Mouse (Mus musculus) stomach, postnatal 0 days (tissue): ENCODE data around the gene Kdm2a. TPM values are rescaled to one million over a fixed set of nuclear protein-coding genes. Genes with fewer than 3 reads are reported as not detected.

ENCODE experiments used
- ATAC-seq: fragments of 200-750 bp; cut with Nextera tagmentation; 2 replicates; pipeline ENCODE4 v1.8.0; 2017; ENCODE audit not compliant: low FRiP score, low TSS enrichment
- DNase-seq: peaks from one replicate; pipeline ENCODE4 v3.0.0-alpha.2; 2016; ENCODE audit warnings: low spot score
- H3K27ac ChIP-seq: fragments of 300-500 bp; sonication (generic); replicated peaks from 2 replicates; pipeline ENCODE4 v1.5.1; 2014; ENCODE audit warnings: mild to moderate bottlenecking, control low read depth
- H3K27me3 ChIP-seq: fragments of 300-500 bp; sonication (generic); 2 replicates; pipeline ENCODE4 v1.6.1; 2014; ENCODE audit warnings: low read length; ENCODE audit not compliant: control insufficient read depth, insufficient read depth
- H3K36me3 ChIP-seq: fragments of 300-500 bp; sonication (generic); 2 replicates; pipeline ENCODE4 v1.6.1; 2014; ENCODE audit warnings: low read length, mixed read lengths; ENCODE audit not compliant: control insufficient read depth, insufficient read depth
- H3K4me1 ChIP-seq: fragments of 300-500 bp; sonication (generic); replicated peaks from 2 replicates; pipeline ENCODE4 v1.6.1; 2014; ENCODE audit warnings: antibody characterized with exemption; ENCODE audit not compliant: control insufficient read depth, insufficient read depth
- H3K4me2 ChIP-seq: fragments of 300-500 bp; sonication (generic); replicated peaks from 2 replicates; pipeline ENCODE4 v1.6.1; 2014; ENCODE audit warnings: low read depth, mild to moderate bottlenecking, control low read depth, moderate library complexity
- H3K4me3 ChIP-seq: fragments of 300-500 bp; sonication (generic); 2 replicates; pipeline ENCODE4 v1.5.1; 2014; ENCODE audit warnings: low read depth, low read length, control low read depth
- H3K9ac ChIP-seq: fragments of 300-500 bp; sonication (generic); 2 replicates; pipeline ENCODE4 v1.6.1; 2014; ENCODE audit warnings: mild to moderate bottlenecking, low read length, control low read depth, mixed read lengths
- H3K9me3 ChIP-seq: fragments of 300-500 bp; sonication (generic); 2 replicates; pipeline ENCODE4 v1.6.1; 2016; ENCODE audit warnings: low read length; ENCODE audit not compliant: control insufficient read depth
- CTCF ChIP-seq: IDR thresholded peaks from 2 replicates; pipeline ENCODE4 v1.5.1; 2016; ENCODE audit warnings: antibody characterized with exemption, low read depth, mild to moderate bottlenecking, moderate library complexity
- EP300 ChIP-seq: optimal IDR thresholded peaks from 2 replicates; pipeline ENCODE3; 2016; ENCODE audit warnings: antibody characterized with exemption
- WGBS: fragments of 180-500 bp; shearing (Covaris S2); extraction: QIAGEN DNeasy Blood & Tissue Kit; methylation state at CpG from one replicate; pipeline ENCODE4 v1.1.7; 2014; 5-methylcytosine and 5-hydroxymethylcytosine counted together
- polyA plus RNA-seq: library from polyadenylated mRNA; unstranded; fragments of >200 nt; fragmentation: Nextera tagmentation; extraction: Ambion mirVana; gene quantifications from 2 replicates; pipeline ENCODE4 v1.2.1, GENCODE M21; 2015

Gene Kdm2a
- polyA plus RNA-seq, 1 experiment from 2014 or later, result 12.9 TPM

GRCm38 (mm10) chr19:4299574-4300270 is 98.4 kb downstream of the Kdm2a start:
- H3K9me3 ChIP-seq, result no peaks in the 10 kb centered on the region
- WGBS, result 62% methylated on average over 6 of the region's 6 CpGs
- H3K4me3 ChIP-seq, result no peak overlapping the region
- H3K36me3 ChIP-seq, result no peaks in the 10 kb centered on the region; the same call in 1 of the 2 replicates
- 0 out of 2 replicates have a peak overlapping the region, but pooled peaks have one; percentile 2 for H3K9ac ChIP-seq
- peaks cover 24% of the 10 kb centered on the region for H3K4me1 ChIP-seq
- DNase-seq, result no peak
- TF ChIP-seq CTCF (no peak), EP300 (no peak)
- peak; percentile 50 for ATAC-seq
- no peak overlapping the region for H3K4me2 ChIP-seq
- H3K27ac ChIP-seq, result peak overlapping the region; percentile 83
- H3K27me3 ChIP-seq, result no peaks in the 10 kb centered on the region

GRCm38 (mm10) chr19:4299126-4299525 is 99.0 kb downstream of the Kdm2a start:
- H3K27ac ChIP-seq, result peak overlapping the region; percentile 83

GRCm38 (mm10) chr19:4298322-4299121 is 99.6 kb downstream of the Kdm2a start:
- no peak overlapping the region for H3K4me3 ChIP-seq
- no peak for TF ChIP-seq EP300
- TF ChIP-seq CTCF, result peak; percentile 17; the same call in 1 of the 2 replicates
- peaks cover 21% of the 10 kb centered on the region for H3K4me1 ChIP-seq
- no peak overlapping the region for H3K9ac ChIP-seq
- no peaks in the 10 kb centered on the region for H3K9me3 ChIP-seq
- ATAC-seq (no peak), DNase-seq (no peak)
- H3K27me3 ChIP-seq, result no peaks in the 10 kb centered on the region
- no peaks in the 10 kb centered on the region; the same call in 1 of the 2 replicates for H3K36me3 ChIP-seq
- H3K27ac ChIP-seq, result peak overlapping the region; percentile 83
- 0 out of 2 replicates have a peak overlapping the region, but pooled peaks have one; percentile 1 for H3K4me2 ChIP-seq
- WGBS, result 70% methylated on average over 17 of the region's 17 CpGs

More at GRCm38 (mm10) chr19:4299126-4299525, 99.0 kb downstream of the Kdm2a start:
- Histone ChIP-seq H3K4me3 (no peak overlapping the region), H3K4me1 (peaks cover 24% of the 10 kb centered on the region), H3K27me3 (no peaks in the 10 kb centered on the region), H3K9ac (no peak overlapping the region), H3K4me2 (no peak overlapping the region), H3K9me3 (no peaks in the 10 kb centered on the region), H3K36me3 (no peaks in the 10 kb centered on the region; the same call in 1 of the 2 replicates)
- no peak for TF ChIP-seq CTCF
- TF ChIP-seq EP300, result no peak
- WGBS, result 83% methylated on average over 7 of the region's 7 CpGs
- no peak for ATAC-seq
- no peak for DNase-seq

- ATAC-seq (no peak), DNase-seq (peak; percentile 52)
- 62% methylated on average over 5 of the region's 5 CpGs for WGBS
Observed at GRCm38 (mm10) chr19:4297851-4298250, 100.2 kb downstream of the Kdm2a start.

GRCm38 (mm10) chr19:4296611-4297010 is 101.5 kb downstream of the Kdm2a start:
- 78% methylated on average over 2 of the region's 2 CpGs for WGBS
- H3K4me3 ChIP-seq, result no peak overlapping the region

More at GRCm38 (mm10) chr19:4297851-4298250, 100.2 kb downstream of the Kdm2a start:
- TF ChIP-seq CTCF (peak; percentile 50), EP300 (no peak)
- no peaks in the 10 kb centered on the region for H3K9me3 ChIP-seq
- H3K4me1 ChIP-seq, result peaks cover 18% of the 10 kb centered on the region
- no peak overlapping the region for H3K9ac ChIP-seq
- no peaks in the 10 kb centered on the region for H3K27me3 ChIP-seq
- H3K4me3 ChIP-seq, result no peak overlapping the region
- H3K36me3 ChIP-seq, result peaks cover under 1% of the 10 kb centered on the region; the same call in 1 of the 2 replicates
- H3K27ac ChIP-seq, result peak overlapping the region; percentile 83
- H3K4me2 ChIP-seq, result no peak overlapping the region

More at GRCm38 (mm10) chr19:4296611-4297010, 101.5 kb downstream of the Kdm2a start:
- DNase-seq (no peak), ATAC-seq (no peak)
- Histone ChIP-seq H3K9ac (peak overlapping the region; percentile 13; the same call in 1 of the 2 replicates), H3K27me3 (no peaks in the 10 kb centered on the region), H3K36me3 (peaks cover 12% of the 10 kb centered on the region), H3K9me3 (no peaks in the 10 kb centered on the region), H3K4me2 (no peak overlapping the region), H3K27ac (peak overlapping the region; percentile 75), H3K4me1 (peaks cover 14% of the 10 kb centered on the region)
- TF ChIP-seq CTCF, result no peak
- no peak for TF ChIP-seq EP300
